Comparison of ENCODE assay signal across 8 mouse cellular contexts in genomic region chr11:120483448-120483934, GRCm38 (mm10). TPM values are rescaled to one million over a fixed set of nuclear protein-coding genes. Genes with fewer than 3 reads are reported as not detected.
DNase-seq lines count a peak whose midpoint lies in the region; ATAC-seq and TF ChIP-seq lines count a peak whose summit lies in the region.
"Had no signal": no experiment of that assay in that cellular context is flagged by ENCODE, and none has a peak within 500 bp of the region (broad histone marks: within the 10 kb centered on the region; RNA-seq: fewer than 3 reads in every experiment).

No protein-coding gene starts in this region.

- peak overlapping the region; percentile 95 for H3K4me2 ChIP-seq in lung, embryonic 16.5 days (ENCODE audit: low read depth, low read length)
- peak overlapping the region; percentile 88; the same call in 1 of the 2 replicates for H3K4me2 ChIP-seq in forebrain, embryonic 15.5 days (replicated peaks)
- H3K4me2 ChIP-seq in limb, embryonic 14.5 days (replicated peaks; ENCODE audit: low read depth, low read length, severe bottlenecking): peak overlapping the region; percentile 84; the same call in 1 of the 2 replicates
- peak overlapping the region; percentile 82 for H3K4me2 ChIP-seq in stomach, embryonic 15.5 days

- no peak for ATAC-seq in lung, embryonic 16.5 days (ENCODE audit: low read depth)
- no peak; the same call in 1 of the 2 replicates for ATAC-seq in forebrain, embryonic 15.5 days (replicated peaks)
- ATAC-seq in limb, embryonic 14.5 days (ENCODE audit: low FRiP score, low read depth): no peak
- ATAC-seq in stomach, embryonic 15.5 days (ENCODE audit: insufficient read depth, low FRiP score, low read depth): no peak

- H3K4me1 ChIP-seq in lung, embryonic 16.5 days (replicated peaks; ENCODE audit: control insufficient read depth, insufficient read depth, low read length): peaks cover 15% of the 10 kb centered on the region
- H3K4me1 ChIP-seq in forebrain, embryonic 15.5 days: peaks cover 20% of the 10 kb centered on the region
- H3K4me1 ChIP-seq in limb, embryonic 14.5 days (ENCODE audit: control insufficient read depth, insufficient read depth, low read length): peaks cover 7% of the 10 kb centered on the region
- peaks cover 10% of the 10 kb centered on the region for H3K4me1 ChIP-seq in stomach, embryonic 15.5 days

- no peaks in the 10 kb centered on the region for H3K9me3 ChIP-seq in lung, embryonic 16.5 days (ENCODE audit: control insufficient read depth, low read length)
- H3K9me3 ChIP-seq in forebrain, embryonic 15.5 days: no peaks in the 10 kb centered on the region
- no peaks in the 10 kb centered on the region for H3K9me3 ChIP-seq in limb, embryonic 14.5 days (ENCODE audit: control insufficient read depth, low read length)
- H3K9me3 ChIP-seq in stomach, embryonic 15.5 days: no peaks in the 10 kb centered on the region

- 81% methylated on average over 7 of the region's 7 CpGs for whole genome bisulfite sequencing in lung, embryonic 16.5 days
- WGBS in forebrain, embryonic 15.5 days: 88% methylated on average over 7 of the region's 7 CpGs
- WGBS in limb, embryonic 14.5 days: 91% methylated on average over 7 of the region's 7 CpGs
- WGBS in stomach, embryonic 15.5 days: 85% methylated on average over 7 of the region's 7 CpGs

- peaks cover 41% of the 10 kb centered on the region for H3K36me3 ChIP-seq in lung, embryonic 16.5 days (ENCODE audit: control insufficient read depth, insufficient read depth, low read length)
- H3K36me3 ChIP-seq in forebrain, embryonic 15.5 days: peaks cover 64% of the 10 kb centered on the region
- H3K36me3 ChIP-seq in limb, embryonic 14.5 days (ENCODE audit: control insufficient read depth, insufficient read depth, low read length): peaks cover 77% of the 10 kb centered on the region
- H3K36me3 ChIP-seq in stomach, embryonic 15.5 days: peaks cover 60% of the 10 kb centered on the region

- DNase-seq in lung, postnatal 4 days: no peak
- DNase-seq in limb, embryonic 14.5 days (ENCODE audit: low spot score): no peak
- DNase-seq in urinary bladder, postnatal 10 days (ENCODE audit: low spot score): no peak
- DNase-seq in cerebellum, adult 8-10 months: no peak
- DNase-seq: adrenal gland, postnatal 14 days had no signal

- H3K27ac ChIP-seq in lung, embryonic 16.5 days (ENCODE audit: low read length): peak overlapping the region; percentile 68; the same call in 1 of the 2 replicates
- H3K27ac ChIP-seq in forebrain, embryonic 15.5 days (replicated peaks): peak overlapping the region; percentile 94
- H3K27ac ChIP-seq in limb, embryonic 14.5 days (replicated peaks; ENCODE audit: low read depth, low read length): peak overlapping the region; percentile 83; the same call in 1 of the 2 replicates
- peak overlapping the region; percentile 84; the same call in 1 of the 2 replicates for H3K27ac ChIP-seq in stomach, embryonic 15.5 days

- no peak for TF ChIP-seq POLR2A in limb, embryonic 14.5 days (IDR thresholded peaks at IDR 0.05; ENCODE audit: borderline replicate concordance, extremely low read depth, insufficient read depth, insufficient read length)

- H3K4me3 ChIP-seq in lung, embryonic 16.5 days (ENCODE audit: low read length): peak overlapping the region; percentile 96
- no peak overlapping the region; the same call in 1 of the 2 replicates for H3K4me3 ChIP-seq in forebrain, embryonic 15.5 days
- H3K4me3 ChIP-seq in limb, embryonic 14.5 days (replicated peaks; ENCODE audit: low read length): peak overlapping the region; percentile 90; the same call in 1 of the 2 replicates
- H3K4me3 ChIP-seq in stomach, embryonic 15.5 days (replicated peaks): 0 out of 2 replicates have a peak overlapping the region, but pooled peaks have one; percentile 100

- H3K9ac ChIP-seq in lung, embryonic 16.5 days (ENCODE audit: low read length): peak overlapping the region; percentile 89
- H3K9ac ChIP-seq in forebrain, embryonic 15.5 days (replicated peaks): no peak overlapping the region
- H3K9ac ChIP-seq in limb, embryonic 14.5 days (ENCODE audit: low read depth, low read length, severe bottlenecking): peak overlapping the region; percentile 84; the same call in 1 of the 2 replicates
- H3K9ac ChIP-seq in stomach, embryonic 15.5 days: no peak overlapping the region

- H3K27me3 ChIP-seq in lung, embryonic 16.5 days (ENCODE audit: control insufficient read depth, insufficient read depth, low read depth, low read length): no peaks in the 10 kb centered on the region
- H3K27me3 ChIP-seq in forebrain, embryonic 15.5 days: no peaks in the 10 kb centered on the region
- no peaks in the 10 kb centered on the region for H3K27me3 ChIP-seq in limb, embryonic 14.5 days (ENCODE audit: control insufficient read depth, insufficient read depth, low read length)
- H3K27me3 ChIP-seq in stomach, embryonic 15.5 days (replicated peaks): no peaks in the 10 kb centered on the region

RNA-seq across cellular contexts. Expression of gene Mrpl12, which starts 0.9 kb away (rescaled TPM):
- polyA plus RNA-seq in lung, embryonic 16.5 days (2015; fragmentation: Nextera tagmentation; extraction: Ambion mirVana): 113 and 117 TPM in 2 replicates
- polyA plus RNA-seq in forebrain, embryonic 15.5 days (2015; fragmentation: Nextera tagmentation; extraction: Ambion mirVana): 111 and 113 TPM in 2 replicates
- 87.0 and 101 TPM in 2 replicates for polyA plus RNA-seq in limb, embryonic 14.5 days (2012; rRNA removed)
- polyA plus RNA-seq in limb, embryonic 14.5 days (2014; fragmentation: Nextera tagmentation; extraction: Ambion mirVana): 127 and 142 TPM in 2 replicates
- 157 and 168 TPM in 2 replicates for polyA plus RNA-seq in stomach, embryonic 15.5 days (2015; fragmentation: Nextera tagmentation; extraction: Ambion mirVana)

RNA-seq across cellular contexts. Expression of gene Slc25a10, which starts 8.1 kb away (rescaled TPM):
- 72.5 and 73.8 TPM in 2 replicates for polyA plus RNA-seq in lung, embryonic 16.5 days (2015; fragmentation: Nextera tagmentation; extraction: Ambion mirVana)
- 27.0 and 32.9 TPM in 2 replicates for polyA plus RNA-seq in forebrain, embryonic 15.5 days (2015; fragmentation: Nextera tagmentation; extraction: Ambion mirVana)
- 54.4 and 75.1 TPM in 2 replicates for polyA plus RNA-seq in limb, embryonic 14.5 days (2012; rRNA removed)
- 44.1 and 44.4 TPM in 2 replicates for polyA plus RNA-seq in limb, embryonic 14.5 days (2014; fragmentation: Nextera tagmentation; extraction: Ambion mirVana)
- 70.7 and 71.4 TPM in 2 replicates for polyA plus RNA-seq in stomach, embryonic 15.5 days (2015; fragmentation: Nextera tagmentation; extraction: Ambion mirVana)

RNA-seq across cellular contexts. Expression of gene Arl16, which starts 16.1 kb away (rescaled TPM):
- 40.3 and 44.8 TPM in 2 replicates for polyA plus RNA-seq in lung, embryonic 16.5 days (2015; fragmentation: Nextera tagmentation; extraction: Ambion mirVana)
- 49.1 and 50.8 TPM in 2 replicates for polyA plus RNA-seq in forebrain, embryonic 15.5 days (2015; fragmentation: Nextera tagmentation; extraction: Ambion mirVana)
- 45.2 and 52.7 TPM in 2 replicates for polyA plus RNA-seq in limb, embryonic 14.5 days (2012; rRNA removed)
- polyA plus RNA-seq in limb, embryonic 14.5 days (2014; fragmentation: Nextera tagmentation; extraction: Ambion mirVana): 48.9 and 49.7 TPM in 2 replicates
- polyA plus RNA-seq in stomach, embryonic 15.5 days (2015; fragmentation: Nextera tagmentation; extraction: Ambion mirVana): 40.0 and 42.7 TPM in 2 replicates

RNA-seq across cellular contexts. Expression of gene Ccdc137, which starts 25.6 kb away (rescaled TPM):
- polyA plus RNA-seq in lung, embryonic 16.5 days (2015; fragmentation: Nextera tagmentation; extraction: Ambion mirVana): 34.8 and 38.1 TPM in 2 replicates
- 25.2 and 29.9 TPM in 2 replicates for polyA plus RNA-seq in forebrain, embryonic 15.5 days (2015; fragmentation: Nextera tagmentation; extraction: Ambion mirVana)
- 42.1 and 43.0 TPM in 2 replicates for polyA plus RNA-seq in limb, embryonic 14.5 days (2012; rRNA removed)
- 29.2 TPM in 2 replicates for polyA plus RNA-seq in limb, embryonic 14.5 days (2014; fragmentation: Nextera tagmentation; extraction: Ambion mirVana)
- polyA plus RNA-seq in stomach, embryonic 15.5 days (2015; fragmentation: Nextera tagmentation; extraction: Ambion mirVana): 30.5 and 32.2 TPM in 2 replicates

RNA-seq across cellular contexts. Expression of gene Oxld1, which starts 25.6 kb away (rescaled TPM):
- 13.2 and 14.8 TPM in 2 replicates for polyA plus RNA-seq in lung, embryonic 16.5 days (2015; fragmentation: Nextera tagmentation; extraction: Ambion mirVana)
- polyA plus RNA-seq in forebrain, embryonic 15.5 days (2015; fragmentation: Nextera tagmentation; extraction: Ambion mirVana): 11.1 and 12.0 TPM in 2 replicates
- 12.3 and 14.7 TPM in 2 replicates for polyA plus RNA-seq in limb, embryonic 14.5 days (2012; rRNA removed)
- polyA plus RNA-seq in limb, embryonic 14.5 days (2014; fragmentation: Nextera tagmentation; extraction: Ambion mirVana): 12.8 and 14.3 TPM in 2 replicates
- 15.7 and 16.1 TPM in 2 replicates for polyA plus RNA-seq in stomach, embryonic 15.5 days (2015; fragmentation: Nextera tagmentation; extraction: Ambion mirVana)

Comparison
In these comparisons a context has a peak if more than half of its experiments do, and no peak if none do; other contexts are left out.
1. H3K9ac ChIP-seq: peak in lung, embryonic 16.5 days (single experiment) and limb, embryonic 14.5 days (single experiment); none in forebrain, embryonic 15.5 days (single experiment) and stomach, embryonic 15.5 days (single experiment).
2. Peak in every context shown above with its lines, with median percentiles within 50 percentile points of each other: H3K27ac ChIP-seq and H3K4me2 ChIP-seq.